Mouse (Mus musculus) midbrain, embryonic 14.5 days (tissue): ENCODE results near the gene Gkn1. TPM values are rescaled to one million over a fixed set of nuclear protein-coding genes. Genes with fewer than 3 reads are reported as not detected.

Experiments
- ATAC-seq: fragments of 200-750 bp; cut with Nextera tagmentation; 2 replicates; pipeline ENCODE4 v1.8.0; 2017; ENCODE audit warnings: moderate number of reproducible peaks, moderate library complexity; ENCODE audit not compliant: low FRiP score, low TSS enrichment
- DNase-seq: peaks from one replicate; pipeline ENCODE4 v3.0.0-alpha.2; 2015
- H3K27ac ChIP-seq: fragments of 300-500 bp; sonication (generic); replicated peaks from 2 replicates; pipeline ENCODE4 v1.5.1; 2014; ENCODE audit warnings: mild to moderate bottlenecking, low read depth, low read length, moderate library complexity
- H3K27me3 ChIP-seq: fragments of 300-500 bp; sonication (generic); 2 replicates; pipeline ENCODE4 v1.6.1; 2014; ENCODE audit warnings: low read length, control low read depth, mixed read lengths; ENCODE audit not compliant: control insufficient read depth, insufficient read depth
- H3K36me3 ChIP-seq: fragments of 300-500 bp; sonication (generic); 2 replicates; pipeline ENCODE4 v1.6.1; 2014; ENCODE audit warnings: low read length, control low read depth; ENCODE audit not compliant: control insufficient read depth, insufficient read depth
- H3K4me1 ChIP-seq: fragments of 300-500 bp; sonication (generic); 2 replicates; pipeline ENCODE4 v1.6.1; 2014; ENCODE audit warnings: mild to moderate bottlenecking, antibody characterized with exemption, low read length, control low read depth; ENCODE audit not compliant: control insufficient read depth, insufficient read depth
- H3K4me2 ChIP-seq: fragments of 300-500 bp; sonication (generic); 2 replicates; pipeline ENCODE4 v1.6.1; 2014; ENCODE audit warnings: mild to moderate bottlenecking, low read length, moderate library complexity
- H3K4me3 ChIP-seq: fragments of 300-500 bp; sonication (generic); replicated peaks from 2 replicates; pipeline ENCODE4 v1.5.1; 2014; ENCODE audit warnings: low read depth, low read length
- H3K9ac ChIP-seq: fragments of 300-500 bp; sonication (generic); replicated peaks from 2 replicates; pipeline ENCODE4 v1.6.1; 2014; ENCODE audit warnings: mild to moderate bottlenecking, low read length, moderate library complexity
- H3K9me3 ChIP-seq: fragments of 300-500 bp; sonication (generic); 2 replicates; pipeline ENCODE4 v1.6.1; 2016; ENCODE audit warnings: low read length, control low read depth, mixed read lengths; ENCODE audit not compliant: control insufficient read depth
- WGBS: fragments of 180-500 bp; shearing (Covaris S2); extraction: QIAGEN DNeasy Blood & Tissue Kit; methylation state at CpG from one replicate; pipeline ENCODE4 v1.1.7; 2014; 5-methylcytosine and 5-hydroxymethylcytosine counted together
- polyA plus RNA-seq: library from polyadenylated mRNA; unstranded; fragments of >200 nt; fragmentation: Nextera tagmentation; extraction: Ambion mirVana; gene quantifications from 2 replicates; pipeline ENCODE4 v1.2.1, GENCODE M21; 2014

Gene Gkn1
- polyA plus RNA-seq, 1 experiment from 2014 or later, result not detected

- WGBS, result 11% methylated on average over 7 of the region's 7 CpGs
- 0 out of 2 replicates have a peak, but pooled peaks cover 10% of the 10 kb centered on the region for H3K4me1 ChIP-seq
- H3K9ac ChIP-seq, result no peak overlapping the region
- no peak overlapping the region for H3K27ac ChIP-seq
- H3K4me3 ChIP-seq, result no peak overlapping the region
- no peak overlapping the region for H3K4me2 ChIP-seq
- DNase-seq, result peak; percentile 89
- H3K9me3 ChIP-seq, result no peaks in the 10 kb centered on the region
- no peak for ATAC-seq
- no peaks in the 10 kb centered on the region for H3K36me3 ChIP-seq
- no peaks in the 10 kb centered on the region for H3K27me3 ChIP-seq
Measured at GRCm38 (mm10) chr6:87386203-87386602, 35.5 kb upstream of the Gkn1 start.

GRCm38 (mm10) chr6:87384761-87385160 lies 34.0 kb upstream of the Gkn1 start:
- Histone ChIP-seq H3K4me2 (peak overlapping the region; percentile 49), H3K9ac (no peak overlapping the region), H3K36me3 (no peaks in the 10 kb centered on the region), H3K4me3 (no peak overlapping the region), H3K27ac (no peak overlapping the region), H3K9me3 (no peaks in the 10 kb centered on the region), H3K4me1 (0 out of 2 replicates have a peak, but pooled peaks cover 10% of the 10 kb centered on the region), H3K27me3 (no peaks in the 10 kb centered on the region)
- 65% methylated on average over 6 of the region's 6 CpGs for WGBS
- DNase-seq (no peak), ATAC-seq (no peak)

- ATAC-seq (no peak), DNase-seq (peak; percentile 68)
- Histone ChIP-seq H3K4me2 (peak overlapping the region; percentile 49), H3K9me3 (no peaks in the 10 kb centered on the region), H3K36me3 (no peaks in the 10 kb centered on the region), H3K27me3 (no peaks in the 10 kb centered on the region), H3K27ac (no peak overlapping the region), H3K4me1 (0 out of 2 replicates have a peak, but pooled peaks cover 5% of the 10 kb centered on the region), H3K4me3 (peak overlapping the region; percentile 22), H3K9ac (no peak overlapping the region; the same call in 1 of the 2 replicates)
- WGBS, result 9% methylated on average over 24 of the region's 24 CpGs
Measured at GRCm38 (mm10) chr6:87383926-87384691, 33.4 kb upstream of the Gkn1 start.

- H3K9ac ChIP-seq, result no peak within 1 kb of the TSS
- WGBS, result 89% methylated on average over 9 of the region's 9 CpGs
- no peak within 1 kb of the TSS for H3K4me2 ChIP-seq
- H3K36me3 ChIP-seq, result no peaks in the 10 kb centered on the region
- ATAC-seq (no peak), DNase-seq (no peak)
- H3K27ac ChIP-seq, result no peak within 1 kb of the TSS
- no peak within 1 kb of the TSS for H3K4me3 ChIP-seq
- no peaks in the 10 kb centered on the region for H3K9me3 ChIP-seq
- H3K4me1 ChIP-seq, result no peaks in the 10 kb centered on the region
- no peaks in the 10 kb centered on the region for H3K27me3 ChIP-seq
Measured at GRCm38 (mm10) chr6:87373057-87373456, 22.3 kb upstream of the Gkn1 start, which contains the start of gene Gkn2. Gkn2 (plus strand) TSS chr6:87373357.

GRCm38 (mm10) chr6:87369223-87369622 lies 18.5 kb upstream of the Gkn1 start:
- no peak for DNase-seq
- ATAC-seq, result no peak
- no peaks in the 10 kb centered on the region for H3K4me1 ChIP-seq
- no peaks in the 10 kb centered on the region for H3K27me3 ChIP-seq
- 92% methylated on average over 5 of the region's 5 CpGs for WGBS
- no peak overlapping the region for H3K4me3 ChIP-seq
- H3K4me2 ChIP-seq, result no peak overlapping the region
- no peak overlapping the region for H3K9ac ChIP-seq
- no peak overlapping the region for H3K27ac ChIP-seq
- H3K9me3 ChIP-seq, result no peaks in the 10 kb centered on the region
- no peaks in the 10 kb centered on the region for H3K36me3 ChIP-seq

GRCm38 (mm10) chr6:87354441-87354840 lies 3.7 kb upstream of the Gkn1 start:
- Histone ChIP-seq H3K4me1 (no peaks in the 10 kb centered on the region), H3K27ac (no peak overlapping the region), H3K4me3 (no peak overlapping the region), H3K9me3 (no peaks in the 10 kb centered on the region), H3K4me2 (no peak overlapping the region), H3K9ac (no peak overlapping the region), H3K36me3 (no peaks in the 10 kb centered on the region), H3K27me3 (no peaks in the 10 kb centered on the region)
- ATAC-seq, result no peak
- WGBS, result 65% methylated on average over 5 of the region's 5 CpGs
- peak; percentile 18 for DNase-seq

- 32% methylated on average over 6 of the region's 6 CpGs for WGBS
- Histone ChIP-seq H3K4me3 (no peak overlapping the region), H3K27ac (no peak overlapping the region), H3K36me3 (no peaks in the 10 kb centered on the region), H3K9me3 (no peaks in the 10 kb centered on the region), H3K9ac (no peak overlapping the region), H3K4me1 (peaks cover 16% of the 10 kb centered on the region), H3K27me3 (0 out of 2 replicates have a peak, but pooled peaks cover 7% of the 10 kb centered on the region), H3K4me2 (peak overlapping the region; percentile 86)
- DNase-seq (no peak), ATAC-seq (no peak)
Measured at GRCm38 (mm10) chr6:87335935-87336295, 14.8 kb downstream of the Gkn1 start.

- no peaks in the 10 kb centered on the region for H3K36me3 ChIP-seq
- H3K4me1 ChIP-seq, result peaks cover 16% of the 10 kb centered on the region
- DNase-seq (peak; percentile 83), ATAC-seq (peak; percentile 55; the same call in 1 of the 2 replicates)
- under 1% methylated on average over 54 of the region's 54 CpGs for WGBS
- H3K4me3 ChIP-seq, result peak within 1 kb of the TSS; percentile 62
- H3K9me3 ChIP-seq, result no peaks in the 10 kb centered on the region
- H3K4me2 ChIP-seq, result peak within 1 kb of the TSS; percentile 86
- H3K9ac ChIP-seq, result peak within 1 kb of the TSS; percentile 62
- H3K27me3 ChIP-seq, result 0 out of 2 replicates have a peak, but pooled peaks cover 7% of the 10 kb centered on the region
- H3K27ac ChIP-seq, result peak within 1 kb of the TSS; percentile 57
Measured at GRCm38 (mm10) chr6:87335091-87335934, 15.4 kb downstream of the Gkn1 start, which contains the start of gene Antxr1. Antxr1 (minus strand) TSS chr6:87335821.
